Mouse (Mus musculus) lung, postnatal 25 days (tissue): Measurements from ENCODE around the gene Tmem182.

ENCODE experiments used
- DNase-seq: peaks from one replicate; pipeline ENCODE4 v3.0.0; 2022; ENCODE audit warnings: low spot score

The Tmem182 gene

GRCm38 (mm10) chr1:40867106-40867505, 61.7 kb downstream of the Tmem182 start:
- DNase-seq, result no peak

- no peak for DNase-seq
Observed at GRCm38 (mm10) chr1:40867651-40868050, 62.2 kb downstream of the Tmem182 start.

- DNase-seq, result no peak
Observed at GRCm38 (mm10) chr1:40873760-40874455, 68.5 kb downstream of the Tmem182 start.

GRCm38 (mm10) chr1:40874456-40875375, 69.3 kb downstream of the Tmem182 start:
- DNase-seq, result no peak

GRCm38 (mm10) chr1:40879051-40879450, 73.7 kb downstream of the Tmem182 start:
- DNase-seq, result no peak

- no peak for DNase-seq
Observed at GRCm38 (mm10) chr1:40879526-40879925, 74.1 kb downstream of the Tmem182 start.

GRCm38 (mm10) chr1:40880527-40880926, 75.1 kb downstream of the Tmem182 start:
- DNase-seq, result no peak

- DNase-seq, result no peak
Observed at GRCm38 (mm10) chr1:40883856-40884255, 78.5 kb downstream of the Tmem182 start.

GRCm38 (mm10) chr1:40884943-40885342, 79.5 kb downstream of the Tmem182 start:
- no peak for DNase-seq

- DNase-seq, result no peak
Observed at GRCm38 (mm10) chr1:40887673-40888072, 82.3 kb downstream of the Tmem182 start.

- no peak for DNase-seq
Observed at GRCm38 (mm10) chr1:40888396-40889040, 83.1 kb downstream of the Tmem182 start.

GRCm38 (mm10) chr1:40889617-40890016, 84.2 kb downstream of the Tmem182 start:
- no peak for DNase-seq

GRCm38 (mm10) chr1:40890246-40890645, 84.8 kb downstream of the Tmem182 start:
- DNase-seq, result no peak

GRCm38 (mm10) chr1:40903712-40904111, 98.3 kb downstream of the Tmem182 start:
- no peak for DNase-seq
